Mouse (Mus musculus) liver, postnatal 0 days (tissue): Measurements from ENCODE around the gene B3gnt7.

Experiments
- CTCF ChIP-seq: sonication (generic); IDR thresholded peaks from 2 replicates; pipeline ENCODE4 v1.5.1; 2016; ENCODE audit warnings: antibody characterized with exemption, low read depth
- EP300 ChIP-seq: IDR thresholded peaks from 2 replicates; pipeline ENCODE4 v1.6.1; 2016; ENCODE audit warnings: antibody characterized with exemption, low read depth, mild to moderate bottlenecking

GRCm38 (mm10) chr1:86294472-86294871, 8.2 kb upstream of the B3gnt7 start:
- TF ChIP-seq CTCF (no peak), EP300 (no peak)
